Mouse (Mus musculus) cerebellum, postnatal 25 days (tissue): ENCODE data around the gene Gpr88.
A peak's percentile ranks its signal among the peaks of the same experiment; 100 is the strongest.
"Not testable (repeated sequence)": the region's sequence is repeated elsewhere in the genome, so short reads cannot be mapped to it uniquely, and the experiment has no call there.

ENCODE experiments used
- DNase-seq, 2 experiments: peaks; one replicate each; pipeline ENCODE4 v3.0.0; 2021; ENCODE audit warnings: mixed read lengths in 2 of 2

Gpr88 gene

GRCm38 (mm10) chr3:116237527-116237926 lies 15.8 kb downstream of the Gpr88 start:
- no peak for DNase-seq

GRCm38 (mm10) chr3:116236856-116237255 lies 16.4 kb downstream of the Gpr88 start:
- no peak for DNase-seq

- DNase-seq, result no peak
These were observed 19.8 kb downstream of the Gpr88 start for GRCm38 (mm10) chr3:116233515-116233914.

GRCm38 (mm10) chr3:116232763-116233162 lies 20.5 kb downstream of the Gpr88 start:
- DNase-seq, result no peak

GRCm38 (mm10) chr3:116229336-116229735 lies 24.0 kb downstream of the Gpr88 start:
- DNase-seq, result no peak

- no peak for DNase-seq
These were observed 24.7 kb downstream of the Gpr88 start for GRCm38 (mm10) chr3:116228360-116229245.

GRCm38 (mm10) chr3:116227383-116227782 lies 25.9 kb downstream of the Gpr88 start:
- DNase-seq, result no peak

GRCm38 (mm10) chr3:116226915-116227314 lies 26.4 kb downstream of the Gpr88 start:
- DNase-seq, result no peak

- peak; percentile 23 to 33 for DNase-seq
These were observed 30.6 kb downstream of the Gpr88 start for GRCm38 (mm10) chr3:116222511-116223243.

GRCm38 (mm10) chr3:116221686-116222010 lies 31.7 kb downstream of the Gpr88 start:
- DNase-seq, result no peak

GRCm38 (mm10) chr3:116220980-116221685 lies 32.2 kb downstream of the Gpr88 start:
- no peak for DNase-seq

GRCm38 (mm10) chr3:116217398-116217797 lies 35.9 kb downstream of the Gpr88 start:
- DNase-seq, result not testable (repeated sequence)

- DNase-seq, result no peak
These were observed 37.0 kb downstream of the Gpr88 start for GRCm38 (mm10) chr3:116216261-116216660.

- DNase-seq, result no peak
These were observed 41.7 kb downstream of the Gpr88 start for GRCm38 (mm10) chr3:116211639-116212038.

GRCm38 (mm10) chr3:116210720-116211121 lies 42.6 kb downstream of the Gpr88 start:
- no peak for DNase-seq

- DNase-seq, result no peak
These were observed 44.1 kb downstream of the Gpr88 start for GRCm38 (mm10) chr3:116209214-116209613.

- no peak for DNase-seq
These were observed 46.9 kb downstream of the Gpr88 start for GRCm38 (mm10) chr3:116206306-116206834.

GRCm38 (mm10) chr3:116205346-116206219 lies 47.7 kb downstream of the Gpr88 start:
- no peak for DNase-seq

GRCm38 (mm10) chr3:116204643-116205042 lies 48.7 kb downstream of the Gpr88 start:
- DNase-seq, result no peak

GRCm38 (mm10) chr3:116203942-116204341 lies 49.4 kb downstream of the Gpr88 start:
- DNase-seq, result no peak

- no peak for DNase-seq
These were observed 53.2 kb downstream of the Gpr88 start for GRCm38 (mm10) chr3:116200060-116200459.
